Mouse (Mus musculus) MEL (cell line): ENCODE results near the gene Cep63.

Experiments used
- CHD1 ChIP-seq: IDR thresholded peaks from 2 replicates; pipeline ENCODE4 v1.6.1; 2012; ENCODE audit warnings: low read depth, mild to moderate bottlenecking, inconsistent platforms, low read length, improper control_type of control experiment
- EP300 ChIP-seq, 2 experiments: IDR thresholded peaks; 2 replicates each; pipeline ENCODE4 v1.6.1; 2011; ENCODE audit warnings: improper control_type of control experiment in 2 of 2, low read length in 2 of 2, low read depth in 1 of 2, mild to moderate bottlenecking in 1 of 2
- GATA1 ChIP-seq: IDR thresholded peaks from 2 replicates; pipeline ENCODE4 v1.6.1; 2011; ENCODE audit warnings: low read depth, low read length, improper control_type of control experiment
- MAX ChIP-seq: IDR thresholded peaks from 2 replicates; pipeline ENCODE4 v1.6.1; 2011; ENCODE audit warnings: low read length, improper control_type of control experiment
- NELFE ChIP-seq: IDR thresholded peaks from 2 replicates; pipeline ENCODE4 v1.6.1; 2011; ENCODE audit warnings: low read depth, low read length, improper control_type of control experiment
- POLR2A ChIP-seq, 2 experiments: IDR thresholded peaks; 2 replicates each; pipeline ENCODE4 v1.6.1; 2011 to 2012; ENCODE audit warnings: low read length in 2 of 2, mild to moderate bottlenecking in 2 of 2, control low read depth in 1 of 2, improper control_type of control experiment in 1 of 2, low read depth in 1 of 2, moderate library complexity in 1 of 2; ENCODE audit not compliant: control insufficient read depth in 1 of 2, insufficient read depth in 1 of 2, poor library complexity in 1 of 2
- POLR2AphosphoS2 ChIP-seq: IDR thresholded peaks from 2 replicates; pipeline ENCODE4 v1.6.1; 2011; ENCODE audit warnings: low read length, improper control_type of control experiment
- RAD21 ChIP-seq: IDR thresholded peaks from 2 replicates; pipeline ENCODE4 v1.6.1; 2011; ENCODE audit warnings: mild to moderate bottlenecking, low read depth, low read length, improper control_type of control experiment
- SIN3A ChIP-seq: IDR thresholded peaks from 2 replicates; pipeline ENCODE4 v1.6.1; 2012; ENCODE audit warnings: low read length, improper control_type of control experiment, inconsistent platforms
- SMC3 ChIP-seq: IDR thresholded peaks from 2 replicates; pipeline ENCODE4 v1.6.1; 2011; ENCODE audit warnings: low read depth, low read length, improper control_type of control experiment

- no peak for TF ChIP-seq EP300 (IDR thresholded peaks at IDR 0.05; ENCODE audit: low read depth in 1 of 2, low read length in 2 of 2)
- no peak for TF ChIP-seq NELFE
- TF ChIP-seq POLR2A (IDR thresholded peaks at IDR 0.05; ENCODE audit: control insufficient read depth in 1 of 2, insufficient read depth in 1 of 2, low read depth in 1 of 2, low read length in 2 of 2, poor library complexity in 1 of 2), result no peak
- no peak for TF ChIP-seq RAD21
- no peak for TF ChIP-seq CHD1
- no peak for TF ChIP-seq SMC3
- no peak for TF ChIP-seq GATA1
- TF ChIP-seq MAX, result no peak
- no peak for TF ChIP-seq SIN3A
- TF ChIP-seq POLR2AphosphoS2, result no peak
Measured at GRCm38 (mm10) chr9:102631589-102632147, 5.3 kb upstream of the Cep63 start.
